Mouse (Mus musculus) intestine, postnatal 0 days (tissue): ENCODE measurements at regions not wholly inside any gene's neighbourhood (a gene's known extent, or its start where the extent isn't known, plus 50 kb on each side); places are given as distances from the start of the nearest gene placed in this dataset.

Source experiments
- ATAC-seq: fragments of 200-750 bp; cut with Nextera tagmentation; 2 replicates; pipeline ENCODE4 v1.8.0; 2017; ENCODE audit warnings: mild to moderate bottlenecking, moderate TSS enrichment, moderate library complexity
- H3K27ac ChIP-seq: fragments of 300-500 bp; sonication (generic); 2 replicates; pipeline ENCODE4 v1.5.1; 2014; ENCODE audit warnings: mild to moderate bottlenecking, low read depth, low read length, moderate library complexity
- H3K27me3 ChIP-seq: fragments of 300-500 bp; sonication (generic); replicated peaks from 2 replicates; pipeline ENCODE4 v1.6.1; 2014; ENCODE audit warnings: low read length, mixed read lengths; ENCODE audit not compliant: control insufficient read depth, insufficient read depth
- H3K36me3 ChIP-seq: fragments of 300-500 bp; sonication (generic); 2 replicates; pipeline ENCODE4 v1.6.1; 2014; ENCODE audit warnings: mild to moderate bottlenecking, moderate library complexity; ENCODE audit not compliant: control insufficient read depth, insufficient read depth
- H3K4me1 ChIP-seq: fragments of 300-500 bp; sonication (generic); replicated peaks from 2 replicates; pipeline ENCODE4 v1.6.1; 2014; ENCODE audit warnings: antibody characterized with exemption, low read length, mixed read lengths; ENCODE audit not compliant: control insufficient read depth, insufficient read depth
- H3K4me2 ChIP-seq: fragments of 300-500 bp; sonication (generic); replicated peaks from 2 replicates; pipeline ENCODE4 v1.6.1; 2014; ENCODE audit warnings: low read depth, mild to moderate bottlenecking, moderate library complexity
- H3K4me3 ChIP-seq: fragments of 300-500 bp; sonication (generic); 2 replicates; pipeline ENCODE4 v1.5.1; 2014; ENCODE audit warnings: low read depth, low read length
- H3K9ac ChIP-seq: fragments of 300-500 bp; sonication (generic); 2 replicates; pipeline ENCODE4 v1.6.1; 2014; ENCODE audit warnings: mild to moderate bottlenecking, low read depth, low read length
- H3K9me3 ChIP-seq: fragments of 300-500 bp; sonication (generic); 2 replicates; pipeline ENCODE4 v1.6.1; 2016; ENCODE audit warnings: mixed run types; ENCODE audit not compliant: control insufficient read depth
- CTCF ChIP-seq: sonication (generic); IDR thresholded peaks from 2 replicates; pipeline ENCODE4 v1.5.1; 2016; ENCODE audit warnings: low read depth, mild to moderate bottlenecking, control low read depth, antibody characterized with exemption, moderate library complexity
- WGBS: fragments of 180-500 bp; shearing (Covaris S2); extraction: QIAGEN DNeasy Blood & Tissue Kit; methylation state at CpG from one replicate; pipeline ENCODE4 v1.1.7; 2014; 5-methylcytosine and 5-hydroxymethylcytosine counted together

DNA sequence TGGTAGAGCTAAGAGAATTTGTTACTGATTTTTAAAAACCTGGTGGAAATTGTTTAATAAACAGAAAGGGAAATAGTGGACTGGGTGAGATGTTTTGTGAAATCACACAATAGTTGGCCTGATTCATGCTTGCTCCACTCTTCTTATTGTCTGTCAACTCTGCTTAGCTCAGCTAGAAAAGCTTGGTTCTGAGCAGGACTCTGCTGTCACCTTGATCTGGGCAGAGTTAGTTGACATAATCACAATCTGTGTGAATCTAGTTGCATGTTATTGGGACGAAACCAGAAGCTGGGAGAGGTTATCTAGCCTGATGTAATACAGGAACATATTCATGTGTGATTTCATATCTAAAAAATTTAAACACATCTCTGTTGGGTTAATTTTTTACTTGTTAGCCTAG lies 456.8 kb downstream of the D3Ertd751e start:
- no peak overlapping the region for H3K27ac ChIP-seq
- H3K4me2 ChIP-seq, result no peak overlapping the region
- H3K9me3 ChIP-seq, result no peaks in the 10 kb centered on the region
- no peaks in the 10 kb centered on the region for H3K27me3 ChIP-seq
- WGBS, result 44% methylated on average over 1 of the region's 1 CpGs
- no peaks in the 10 kb centered on the region for H3K4me1 ChIP-seq
- no peak for ATAC-seq
- no peaks in the 10 kb centered on the region for H3K36me3 ChIP-seq
- H3K9ac ChIP-seq, result no peak overlapping the region
- H3K4me3 ChIP-seq, result no peak overlapping the region
- TF ChIP-seq CTCF, result no peak

GRCm38 (mm10) chr3:42201373-42201772 lies 459.0 kb downstream of the D3Ertd751e start:
- Histone ChIP-seq H3K4me2 (no peak overlapping the region), H3K36me3 (no peaks in the 10 kb centered on the region), H3K4me3 (no peak overlapping the region), H3K4me1 (no peaks in the 10 kb centered on the region), H3K9me3 (no peaks in the 10 kb centered on the region), H3K27ac (no peak overlapping the region), H3K27me3 (no peaks in the 10 kb centered on the region), H3K9ac (no peak overlapping the region)
- no peak for ATAC-seq
- 78% methylated on average over 6 of the region's 6 CpGs for WGBS
- TF ChIP-seq CTCF, result no peak

- H3K4me1 ChIP-seq, result no peaks in the 10 kb centered on the region
- no peaks in the 10 kb centered on the region for H3K27me3 ChIP-seq
- 78% methylated on average over 4 of the region's 4 CpGs for WGBS
- ATAC-seq, result no peak
- H3K27ac ChIP-seq, result no peak overlapping the region
- no peak overlapping the region for H3K4me2 ChIP-seq
- no peak overlapping the region for H3K4me3 ChIP-seq
- H3K36me3 ChIP-seq, result no peaks in the 10 kb centered on the region
- H3K9me3 ChIP-seq, result no peaks in the 10 kb centered on the region
- no peak for TF ChIP-seq CTCF
- no peak overlapping the region for H3K9ac ChIP-seq
Observed at GRCm38 (mm10) chr3:42205640-42206039, 463.2 kb downstream of the D3Ertd751e start.

DNA sequence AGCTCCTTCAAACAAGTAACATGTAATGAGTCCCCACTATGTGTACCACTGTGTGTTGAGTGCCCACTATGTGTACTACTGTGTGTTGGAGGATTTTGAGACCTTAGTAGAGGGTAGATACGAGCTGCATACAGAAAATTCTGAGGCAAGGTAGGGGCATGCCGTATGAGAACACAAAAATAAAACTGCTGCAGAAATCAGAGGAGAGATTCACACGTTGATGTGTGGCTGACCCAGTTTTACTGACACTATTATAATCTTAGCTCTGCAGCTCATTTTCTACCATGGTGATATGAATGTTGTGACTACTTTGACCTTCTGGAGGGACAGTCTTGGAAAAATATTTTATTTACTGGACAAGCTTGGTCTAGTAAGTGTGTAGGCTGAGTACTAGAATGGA lies 469.0 kb downstream of the D3Ertd751e start:
- no peak for ATAC-seq
- no peaks in the 10 kb centered on the region for H3K27me3 ChIP-seq
- 78% methylated on average over 3 of the region's 3 CpGs for WGBS

GRCm38 (mm10) chr3:42212456-42212855 lies 470.0 kb downstream of the D3Ertd751e start:
- WGBS, result 76% methylated on average over 5 of the region's 5 CpGs
- no peak for ATAC-seq

More for the DNA sequence above, 469.0 kb downstream of the D3Ertd751e start:
- Histone ChIP-seq H3K9me3 (no peaks in the 10 kb centered on the region), H3K4me3 (no peak overlapping the region), H3K9ac (no peak overlapping the region), H3K4me2 (no peak overlapping the region), H3K36me3 (no peaks in the 10 kb centered on the region), H3K27ac (no peak overlapping the region), H3K4me1 (no peaks in the 10 kb centered on the region)
- TF ChIP-seq CTCF, result no peak

GRCm38 (mm10) chr3:42213163-42213562 lies 470.8 kb downstream of the D3Ertd751e start:
- H3K36me3 ChIP-seq, result no peaks in the 10 kb centered on the region
- no peak overlapping the region for H3K27ac ChIP-seq
- WGBS, result 78% methylated on average over 6 of the region's 6 CpGs
- no peak for TF ChIP-seq CTCF
- no peak for ATAC-seq
- H3K4me3 ChIP-seq, result no peak overlapping the region
- no peak overlapping the region for H3K9ac ChIP-seq
- H3K4me2 ChIP-seq, result no peak overlapping the region
- H3K9me3 ChIP-seq, result no peaks in the 10 kb centered on the region
- no peaks in the 10 kb centered on the region for H3K27me3 ChIP-seq
- no peaks in the 10 kb centered on the region for H3K4me1 ChIP-seq

More at GRCm38 (mm10) chr3:42212456-42212855, 470.0 kb downstream of the D3Ertd751e start:
- H3K27me3 ChIP-seq, result no peaks in the 10 kb centered on the region
- no peak for TF ChIP-seq CTCF
- H3K9me3 ChIP-seq, result no peaks in the 10 kb centered on the region
- no peak overlapping the region for H3K9ac ChIP-seq
- no peaks in the 10 kb centered on the region for H3K36me3 ChIP-seq
- H3K4me1 ChIP-seq, result no peaks in the 10 kb centered on the region
- no peak overlapping the region for H3K4me2 ChIP-seq
- no peak overlapping the region for H3K27ac ChIP-seq
- H3K4me3 ChIP-seq, result no peak overlapping the region
